Mouse (Mus musculus) forebrain, embryonic 10.5 days (tissue): ENCODE measurements around the gene Ptpro. TPM values are rescaled to one million over a fixed set of nuclear protein-coding genes. Genes with fewer than 3 reads are reported as not detected.
A peak's percentile ranks its signal among the peaks of the same experiment; 100 is the strongest.

Experiments
- DNase-seq: peaks from one replicate; pipeline ENCODE4 v3.0.0-alpha.2; 2017; ENCODE audit warnings: low spot score; ENCODE audit errors: extremely low spot score
- H3K27ac ChIP-seq: fragments of 300-500 bp; sonication (generic); 2 replicates; pipeline ENCODE4 v1.5.1; 2016; ENCODE audit warnings: mild to moderate bottlenecking
- H3K27me3 ChIP-seq: fragments of 300-500 bp; sonication (generic); 2 replicates; pipeline ENCODE4 v1.6.1; 2016; ENCODE audit warnings: mild to moderate bottlenecking; ENCODE audit not compliant: poor library complexity, severe bottlenecking
- H3K36me3 ChIP-seq: fragments of 300-500 bp; sonication (generic); replicated peaks from 2 replicates; pipeline ENCODE4 v1.6.1; 2016; ENCODE audit warnings: mild to moderate bottlenecking, moderate library complexity
- H3K4me1 ChIP-seq: fragments of 300-500 bp; sonication (generic); 2 replicates; pipeline ENCODE4 v1.6.1; 2016
- H3K4me3 ChIP-seq: fragments of 300-500 bp; sonication (generic); 2 replicates; pipeline ENCODE4 v1.5.1; 2016; ENCODE audit warnings: mild to moderate bottlenecking, moderate library complexity
- H3K9me3 ChIP-seq: fragments of 300-500 bp; sonication (generic); 2 replicates; pipeline ENCODE4 v1.6.1; 2016; ENCODE audit warnings: mild to moderate bottlenecking, moderate library complexity
- WGBS: fragments of 180-500 bp; shearing (Covaris S2); methylation state at CpG from one replicate; pipeline ENCODE4 v1.1.7; 2016; 5-methylcytosine and 5-hydroxymethylcytosine counted together
- polyA plus RNA-seq: library from polyadenylated mRNA; unstranded; fragments of >200 nt; fragmentation: Nextera tagmentation; extraction: Ambion mirVana; gene quantifications from 2 replicates; pipeline ENCODE4 v1.2.1, GENCODE M21; 2016

Gene Ptpro
- polyA plus RNA-seq, 1 experiment from 2014 or later, result 2.9 TPM

DNA sequence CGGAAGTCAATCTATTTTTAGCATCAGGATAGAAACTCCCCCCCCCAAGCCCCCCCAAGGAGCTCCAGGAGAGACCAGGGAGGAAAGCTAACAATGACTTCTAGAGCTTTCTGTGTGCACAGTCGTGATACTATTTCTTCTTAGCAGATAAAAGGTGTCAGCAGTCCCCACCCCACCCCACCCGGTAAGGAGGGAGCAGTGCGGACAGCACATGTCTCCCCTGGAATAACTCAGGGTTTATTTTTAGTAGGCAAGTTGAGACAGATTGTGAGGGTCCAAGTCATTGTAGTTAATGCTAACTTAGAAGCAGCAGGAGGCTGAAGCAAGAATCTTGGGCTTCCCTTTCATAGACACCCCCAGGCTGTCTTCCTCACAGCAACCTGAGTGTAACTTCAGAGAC is 63.1 kb downstream of the Ptpro start:
- Histone ChIP-seq H3K9me3 (peaks cover 4% of the 10 kb centered on the region; the same call in 1 of the 2 replicates), H3K27me3 (no peaks in the 10 kb centered on the region), H3K4me1 (0 out of 2 replicates have a peak, but pooled peaks cover 4% of the 10 kb centered on the region), H3K27ac (no peak overlapping the region), H3K4me3 (no peak overlapping the region), H3K36me3 (no peaks in the 10 kb centered on the region)
- DNase-seq, result no peak
- WGBS, result 74% methylated on average over 4 of the region's 4 CpGs

GRCm38 (mm10) chr6:137316358-137316757 is 64.2 kb downstream of the Ptpro start:
- peaks cover 4% of the 10 kb centered on the region; the same call in 1 of the 2 replicates for H3K9me3 ChIP-seq
- H3K4me1 ChIP-seq, result 0 out of 2 replicates have a peak, but pooled peaks cover 4% of the 10 kb centered on the region
- 93% methylated on average over 6 of the region's 6 CpGs for WGBS
- no peak overlapping the region for H3K27ac ChIP-seq
- no peak for DNase-seq
- no peaks in the 10 kb centered on the region for H3K27me3 ChIP-seq
- no peaks in the 10 kb centered on the region for H3K36me3 ChIP-seq
- H3K4me3 ChIP-seq, result no peak overlapping the region

- Histone ChIP-seq H3K27me3 (no peaks in the 10 kb centered on the region), H3K36me3 (no peaks in the 10 kb centered on the region), H3K9me3 (no peaks in the 10 kb centered on the region), H3K4me1 (0 out of 2 replicates have a peak, but pooled peaks cover 4% of the 10 kb centered on the region), H3K27ac (no peak overlapping the region), H3K4me3 (no peak overlapping the region)
- 90% methylated on average over 6 of the region's 6 CpGs for WGBS
- DNase-seq, result no peak
These were observed 65.4 kb downstream of the Ptpro start for GRCm38 (mm10) chr6:137317509-137317908.

DNA sequence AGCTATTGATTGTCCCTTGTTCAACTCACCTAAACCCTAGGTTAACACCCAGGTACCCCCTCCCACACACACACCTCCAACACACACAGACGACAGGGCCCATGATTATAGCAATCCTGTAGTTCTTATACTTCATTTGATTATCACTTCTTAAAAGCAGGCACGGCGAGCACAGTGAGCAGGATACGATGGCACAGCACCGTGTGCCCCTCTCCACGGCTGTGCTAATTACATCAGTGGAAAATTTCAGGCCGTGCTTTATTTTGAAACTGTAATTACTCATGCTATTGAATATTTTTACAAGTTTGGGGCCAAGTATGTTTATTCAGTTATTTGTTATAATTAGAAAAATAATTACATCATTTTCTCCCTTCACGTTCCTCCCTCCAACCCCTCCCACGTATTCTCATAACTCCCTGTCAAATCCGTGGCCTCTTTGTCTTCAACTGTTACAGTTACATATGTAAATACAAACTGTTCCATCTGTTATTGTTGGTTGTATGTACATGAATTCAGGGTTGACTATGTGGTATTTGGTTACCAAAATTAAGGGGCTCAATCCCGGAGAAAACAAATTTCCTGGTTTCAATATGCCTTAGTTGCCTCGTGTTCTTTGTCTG is 66.2 kb downstream of the Ptpro start:
- H3K27me3 ChIP-seq, result no peaks in the 10 kb centered on the region
- H3K36me3 ChIP-seq, result no peaks in the 10 kb centered on the region
- DNase-seq, result no peak
- no peak overlapping the region for H3K27ac ChIP-seq
- H3K9me3 ChIP-seq, result no peaks in the 10 kb centered on the region
- WGBS, result 94% methylated on average over 12 of the region's 12 CpGs
- H3K4me3 ChIP-seq, result no peak overlapping the region
- H3K4me1 ChIP-seq, result 0 out of 2 replicates have a peak, but pooled peaks cover 4% of the 10 kb centered on the region

- Histone ChIP-seq H3K27ac (no peak overlapping the region), H3K9me3 (no peaks in the 10 kb centered on the region), H3K4me3 (no peak overlapping the region), H3K27me3 (no peaks in the 10 kb centered on the region), H3K4me1 (0 out of 2 replicates have a peak, but pooled peaks cover 4% of the 10 kb centered on the region), H3K36me3 (no peaks in the 10 kb centered on the region)
- 26% methylated on average over 1 of the region's 1 CpGs for WGBS
- DNase-seq, result no peak
These were observed 67.5 kb downstream of the Ptpro start for GRCm38 (mm10) chr6:137319658-137320057.

DNA sequence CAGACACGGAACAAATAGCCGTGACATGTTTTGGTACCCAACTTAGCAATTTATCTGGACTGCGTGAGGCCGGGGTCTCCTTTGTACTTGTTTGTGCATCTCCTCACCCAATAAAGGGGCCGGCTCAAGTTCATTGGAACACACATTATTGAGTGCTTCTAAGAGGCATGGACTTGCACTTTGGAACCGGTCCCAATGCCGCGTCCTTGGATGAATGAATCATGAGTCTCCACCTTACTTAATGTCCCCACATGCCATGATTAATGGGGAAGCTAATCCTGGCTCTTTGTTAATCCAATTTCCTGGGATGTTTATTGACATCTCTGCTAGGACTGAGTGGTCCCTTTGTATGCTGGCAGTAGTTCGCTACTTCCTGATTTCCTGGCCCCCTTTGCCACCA is 75.6 kb downstream of the Ptpro start:
- Histone ChIP-seq H3K36me3 (no peaks in the 10 kb centered on the region), H3K27me3 (no peaks in the 10 kb centered on the region), H3K9me3 (peaks cover 4% of the 10 kb centered on the region; the same call in 1 of the 2 replicates), H3K27ac (peak overlapping the region; percentile 51; the same call in 1 of the 2 replicates), H3K4me3 (no peak overlapping the region), H3K4me1 (peaks cover 13% of the 10 kb centered on the region)
- DNase-seq, result no peak
- WGBS, result 81% methylated on average over 9 of the region's 9 CpGs

- H3K9me3 ChIP-seq, result peaks cover 4% of the 10 kb centered on the region; the same call in 1 of the 2 replicates
- no peak for DNase-seq
- no peak overlapping the region for H3K4me3 ChIP-seq
- no peaks in the 10 kb centered on the region for H3K27me3 ChIP-seq
- peak overlapping the region; percentile 51; the same call in 1 of the 2 replicates for H3K27ac ChIP-seq
- no peaks in the 10 kb centered on the region for H3K36me3 ChIP-seq
- peaks cover 13% of the 10 kb centered on the region for H3K4me1 ChIP-seq
- WGBS, result 82% methylated on average over 4 of the region's 4 CpGs
These were observed 76.1 kb downstream of the Ptpro start for GRCm38 (mm10) chr6:137328228-137328627.

GRCm38 (mm10) chr6:137330782-137331181 is 78.7 kb downstream of the Ptpro start:
- no peaks in the 10 kb centered on the region for H3K36me3 ChIP-seq
- no peak overlapping the region for H3K27ac ChIP-seq
- WGBS, result 80% methylated on average over 5 of the region's 5 CpGs
- H3K9me3 ChIP-seq, result peaks cover 4% of the 10 kb centered on the region; the same call in 1 of the 2 replicates
- no peak for DNase-seq
- peaks cover 13% of the 10 kb centered on the region for H3K4me1 ChIP-seq
- no peaks in the 10 kb centered on the region for H3K27me3 ChIP-seq
- H3K4me3 ChIP-seq, result no peak overlapping the region

GRCm38 (mm10) chr6:137331826-137332225 is 79.7 kb downstream of the Ptpro start:
- no peak overlapping the region for H3K4me3 ChIP-seq
- H3K36me3 ChIP-seq, result no peaks in the 10 kb centered on the region
- peaks cover 19% of the 10 kb centered on the region for H3K4me1 ChIP-seq
- H3K9me3 ChIP-seq, result peaks cover 4% of the 10 kb centered on the region; the same call in 1 of the 2 replicates
- no peak for DNase-seq
- H3K27me3 ChIP-seq, result no peaks in the 10 kb centered on the region
- no peak overlapping the region for H3K27ac ChIP-seq
- WGBS, result 91% methylated on average over 3 of the region's 3 CpGs

DNA sequence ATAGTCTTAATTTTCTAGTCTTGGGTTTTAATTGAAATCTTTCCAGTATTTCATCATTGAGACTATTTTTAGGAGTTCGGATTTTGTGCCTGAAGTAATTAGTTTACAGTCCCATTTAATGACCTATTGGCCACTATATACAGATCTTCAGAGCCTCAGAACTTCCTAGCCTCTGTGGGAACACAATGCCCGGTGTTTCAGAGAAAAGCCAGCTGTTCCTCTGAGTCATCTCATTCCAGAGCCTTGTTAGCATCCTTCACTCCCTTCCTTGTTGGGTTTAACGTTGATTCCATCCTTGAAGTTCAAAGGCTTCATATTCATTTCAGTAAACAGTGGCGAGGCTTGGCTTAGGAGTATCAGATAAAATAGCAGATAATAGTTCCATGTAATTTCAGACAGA is 87.0 kb downstream of the Ptpro start:
- DNase-seq, result no peak
- Histone ChIP-seq H3K4me3 (no peak overlapping the region), H3K4me1 (peaks cover 14% of the 10 kb centered on the region), H3K36me3 (no peaks in the 10 kb centered on the region), H3K9me3 (no peaks in the 10 kb centered on the region), H3K27me3 (no peaks in the 10 kb centered on the region), H3K27ac (no peak overlapping the region)
- WGBS, result 86% methylated on average over 4 of the region's 4 CpGs

GRCm38 (mm10) chr6:137343688-137344441 is 91.7 kb downstream of the Ptpro start:
- no peak overlapping the region for H3K27ac ChIP-seq
- peaks cover 10% of the 10 kb centered on the region; the same call in 1 of the 2 replicates for H3K4me1 ChIP-seq
- no peaks in the 10 kb centered on the region for H3K36me3 ChIP-seq
- no peak for DNase-seq
- no peaks in the 10 kb centered on the region for H3K27me3 ChIP-seq
- 77% methylated on average over 5 of the region's 5 CpGs for WGBS
- no peak overlapping the region for H3K4me3 ChIP-seq
- H3K9me3 ChIP-seq, result no peaks in the 10 kb centered on the region

DNA sequence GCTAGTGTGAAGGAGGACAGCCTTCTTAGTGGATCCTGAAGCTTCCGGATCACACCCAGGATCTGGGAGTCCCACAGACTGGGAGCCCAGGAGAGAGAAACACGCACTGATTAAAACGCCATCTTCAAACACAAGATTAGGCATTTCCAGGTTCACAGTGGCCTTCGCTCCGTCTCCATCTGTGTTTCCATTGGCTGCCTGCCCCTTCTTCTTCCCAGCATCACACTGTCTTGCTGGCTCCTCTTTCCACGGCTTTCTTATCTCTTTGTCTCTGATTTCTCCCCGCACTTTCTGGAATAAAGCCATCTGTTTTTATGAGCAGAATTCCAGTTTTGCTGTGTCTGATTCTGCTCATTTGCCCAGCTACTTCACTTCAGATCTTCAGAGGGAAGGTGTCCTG is 108.0 kb downstream of the Ptpro start:
- 95% methylated on average over 7 of the region's 7 CpGs for WGBS

GRCm38 (mm10) chr6:137362216-137362615 is 110.1 kb downstream of the Ptpro start:
- Histone ChIP-seq H3K27ac (no peak overlapping the region), H3K9me3 (no peaks in the 10 kb centered on the region), H3K27me3 (no peaks in the 10 kb centered on the region), H3K4me3 (no peak overlapping the region), H3K4me1 (peaks cover 6% of the 10 kb centered on the region), H3K36me3 (no peaks in the 10 kb centered on the region)
- no peak for DNase-seq
- 77% methylated on average over 8 of the region's 8 CpGs for WGBS

More for the DNA sequence above, 108.0 kb downstream of the Ptpro start:
- no peaks in the 10 kb centered on the region for H3K9me3 ChIP-seq
- H3K36me3 ChIP-seq, result no peaks in the 10 kb centered on the region
- no peak for DNase-seq
- H3K27me3 ChIP-seq, result no peaks in the 10 kb centered on the region
- H3K4me3 ChIP-seq, result no peak overlapping the region
- H3K4me1 ChIP-seq, result peaks cover 6% of the 10 kb centered on the region
- no peak overlapping the region for H3K27ac ChIP-seq
